Mouse (Mus musculus) limb, embryonic 14.5 days (tissue): ENCODE results near the gene Susd1. TPM values are rescaled to one million over a fixed set of nuclear protein-coding genes. Genes with fewer than 3 reads are reported as not detected.

ENCODE experiments used
- ATAC-seq: fragments of 200-750 bp; cut with Nextera tagmentation; 2 replicates; pipeline ENCODE4 v1.8.0; 2017; ENCODE audit warnings: low read depth, moderate number of reproducible peaks, moderate TSS enrichment; ENCODE audit not compliant: low FRiP score
- DNase-seq: peaks from one replicate; pipeline ENCODE4 v3.0.0-alpha.2; 2015; ENCODE audit warnings: low spot score
- H3K27ac ChIP-seq: fragments of 300-500 bp; sonication (generic); replicated peaks from 2 replicates; pipeline ENCODE4 v1.5.1; 2014; ENCODE audit warnings: low read depth, mild to moderate bottlenecking, low read length, moderate library complexity, mixed read lengths
- H3K27me3 ChIP-seq: fragments of 300-500 bp; sonication (generic); 2 replicates; pipeline ENCODE4 v1.6.1; 2014; ENCODE audit warnings: low read length, mixed read lengths; ENCODE audit not compliant: control insufficient read depth, insufficient read depth
- H3K36me3 ChIP-seq: fragments of 300-500 bp; sonication (generic); 2 replicates; pipeline ENCODE4 v1.6.1; 2014; ENCODE audit warnings: mild to moderate bottlenecking, low read length, moderate library complexity, mixed read lengths; ENCODE audit not compliant: control insufficient read depth, insufficient read depth
- H3K4me1 ChIP-seq: fragments of 300-500 bp; sonication (generic); 2 replicates; pipeline ENCODE4 v1.6.1; 2014; ENCODE audit warnings: antibody characterized with exemption, low read length, mixed read lengths; ENCODE audit not compliant: control insufficient read depth, insufficient read depth
- H3K4me2 ChIP-seq: fragments of 300-500 bp; sonication (generic); replicated peaks from 2 replicates; pipeline ENCODE4 v1.6.1; 2014; ENCODE audit warnings: low read depth, mild to moderate bottlenecking, low read length, moderate library complexity; ENCODE audit not compliant: severe bottlenecking
- H3K4me3 ChIP-seq: fragments of 300-500 bp; sonication (generic); replicated peaks from 2 replicates; pipeline ENCODE4 v1.5.1; 2014; ENCODE audit warnings: low read length
- H3K9ac ChIP-seq: fragments of 300-500 bp; sonication (generic); 2 replicates; pipeline ENCODE4 v1.6.1; 2014; ENCODE audit warnings: mild to moderate bottlenecking, low read depth, low read length, moderate library complexity; ENCODE audit not compliant: severe bottlenecking
- H3K9me3 ChIP-seq: fragments of 300-500 bp; sonication (generic); 2 replicates; pipeline ENCODE4 v1.6.1; 2016; ENCODE audit warnings: low read length; ENCODE audit not compliant: control insufficient read depth
- POLR2A ChIP-seq: fragments of 200-500 bp; IDR thresholded peaks from 2 replicates; pipeline ENCODE4 v1.8.0; 2012; ENCODE audit warnings: inconsistent platforms, mild to moderate bottlenecking, moderate library complexity, borderline replicate concordance; ENCODE audit not compliant: insufficient read depth, insufficient read length; ENCODE audit errors: extremely low read depth
- WGBS: fragments of 180-500 bp; shearing (Covaris S2); extraction: QIAGEN DNeasy Blood & Tissue Kit; methylation state at CpG from one replicate; pipeline ENCODE4 v1.1.7; 2014; 5-methylcytosine and 5-hydroxymethylcytosine counted together
- polyA plus RNA-seq, 2 experiments: library from polyadenylated mRNA; depleted of rRNA in 1 of 2; stranded (reverse) in 1 of 2; unstranded in 1 of 2; fragments of >200 nt; fragmentation: Nextera tagmentation in 1 of 2; extraction: Ambion mirVana in 1 of 2; gene quantifications; 2 replicates each; pipeline versions ENCODE4 v1.2.1 to v1.2.3; 2012 to 2014

The Susd1 gene
- polyA plus RNA-seq, 2 experiments = 2.3 to 5.6 TPM

GRCm38 (mm10) chr4:59454046-59454445 is 15.6 kb upstream of the Susd1 start:
- Histone ChIP-seq H3K36me3 (no peaks in the 10 kb centered on the region), H3K4me2 (no peak overlapping the region), H3K4me1 (no peaks in the 10 kb centered on the region), H3K27me3 (no peaks in the 10 kb centered on the region), H3K4me3 (no peak overlapping the region), H3K9ac (no peak overlapping the region), H3K27ac (no peak overlapping the region), H3K9me3 (no peaks in the 10 kb centered on the region)
- DNase-seq (peak; percentile 10), ATAC-seq (no peak)
- 67% methylated on average over 3 of the region's 3 CpGs for WGBS
- TF ChIP-seq POLR2A = no peak

- Histone ChIP-seq H3K27ac (no peak overlapping the region), H3K27me3 (no peaks in the 10 kb centered on the region), H3K4me2 (no peak overlapping the region), H3K9ac (no peak overlapping the region), H3K4me1 (no peaks in the 10 kb centered on the region), H3K4me3 (no peak overlapping the region), H3K36me3 (no peaks in the 10 kb centered on the region), H3K9me3 (no peaks in the 10 kb centered on the region)
- WGBS = 42% methylated on average over 8 of the region's 8 CpGs
- TF ChIP-seq POLR2A = no peak
- DNase-seq = no peak
- ATAC-seq = no peak
Measured at GRCm38 (mm10) chr4:59452503-59452933, 14.1 kb upstream of the Susd1 start.

DNA sequence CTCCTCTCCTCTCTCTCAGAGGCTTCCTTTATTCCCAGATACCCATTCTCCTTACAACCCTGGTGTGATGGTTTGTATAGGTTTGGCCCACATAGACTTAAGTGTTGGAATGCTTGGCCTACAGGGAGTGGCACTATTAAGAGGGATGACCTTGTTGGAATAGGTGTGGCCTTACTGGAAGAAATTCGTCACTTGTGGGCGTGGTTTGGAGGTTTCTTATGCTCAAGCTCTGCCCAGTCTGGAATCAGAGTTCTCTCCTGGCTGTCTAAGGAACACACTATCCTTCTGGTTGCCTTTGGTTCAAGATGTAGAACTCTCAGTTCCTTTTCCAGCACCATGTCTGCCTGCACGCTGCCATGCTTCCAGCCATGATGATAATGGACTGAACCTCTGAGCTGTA is 12.5 kb upstream of the Susd1 start:
- DNase-seq (no peak), ATAC-seq (no peak)
- no peak for TF ChIP-seq POLR2A
- Histone ChIP-seq H3K9me3 (no peaks in the 10 kb centered on the region), H3K4me2 (no peak overlapping the region), H3K4me3 (no peak overlapping the region), H3K36me3 (no peaks in the 10 kb centered on the region), H3K27me3 (no peaks in the 10 kb centered on the region), H3K9ac (no peak overlapping the region), H3K4me1 (no peaks in the 10 kb centered on the region), H3K27ac (no peak overlapping the region)
- WGBS = 92% methylated on average over 3 of the region's 3 CpGs

- H3K36me3 ChIP-seq = no peaks in the 10 kb centered on the region
- no peaks in the 10 kb centered on the region for H3K4me1 ChIP-seq
- no peaks in the 10 kb centered on the region for H3K27me3 ChIP-seq
- 78% methylated on average over 6 of the region's 6 CpGs for WGBS
- TF ChIP-seq POLR2A = no peak
- no peak for DNase-seq
- no peak overlapping the region for H3K27ac ChIP-seq
- no peak for ATAC-seq
- H3K4me3 ChIP-seq = no peak overlapping the region
- no peak overlapping the region for H3K4me2 ChIP-seq
- H3K9me3 ChIP-seq = no peaks in the 10 kb centered on the region
- H3K9ac ChIP-seq = no peak overlapping the region
Measured at GRCm38 (mm10) chr4:59450234-59450854, 11.9 kb upstream of the Susd1 start.

GRCm38 (mm10) chr4:59447296-59447695 is 8.9 kb upstream of the Susd1 start:
- no peaks in the 10 kb centered on the region for H3K4me1 ChIP-seq
- H3K4me2 ChIP-seq = no peak overlapping the region
- no peaks in the 10 kb centered on the region for H3K27me3 ChIP-seq
- no peaks in the 10 kb centered on the region for H3K9me3 ChIP-seq
- H3K9ac ChIP-seq = no peak overlapping the region
- TF ChIP-seq POLR2A = no peak
- H3K36me3 ChIP-seq = no peaks in the 10 kb centered on the region
- no peak for ATAC-seq
- no peak overlapping the region for H3K4me3 ChIP-seq
- no peak overlapping the region for H3K27ac ChIP-seq
- DNase-seq = no peak
- WGBS = 88% methylated on average over 1 of the region's 1 CpGs
